Mouse (Mus musculus) ES-E14 (cell line): ENCODE measurements around the gene Ccl6.

Experiments
- CHD2 ChIP-seq: IDR thresholded peaks from 2 replicates; pipeline ENCODE4 v1.6.1; 2014; ENCODE audit warnings: mild to moderate bottlenecking, low read depth, low read length, inconsistent platforms
- MAFK ChIP-seq: IDR thresholded peaks from 2 replicates; pipeline ENCODE4 v1.6.1; 2014; ENCODE audit warnings: mild to moderate bottlenecking, low read depth, low read length, inconsistent platforms; ENCODE audit not compliant: insufficient read depth
- ZC3H11A ChIP-seq: IDR thresholded peaks from 2 replicates; pipeline ENCODE4 v1.6.1; 2012; ENCODE audit warnings: low read depth, mild to moderate bottlenecking, inconsistent platforms, low read length, borderline replicate concordance
- ZNF384 ChIP-seq: IDR thresholded peaks from 2 replicates; pipeline ENCODE4 v1.6.1; 2012; ENCODE audit warnings: low read depth, low read length, inconsistent platforms

DNA sequence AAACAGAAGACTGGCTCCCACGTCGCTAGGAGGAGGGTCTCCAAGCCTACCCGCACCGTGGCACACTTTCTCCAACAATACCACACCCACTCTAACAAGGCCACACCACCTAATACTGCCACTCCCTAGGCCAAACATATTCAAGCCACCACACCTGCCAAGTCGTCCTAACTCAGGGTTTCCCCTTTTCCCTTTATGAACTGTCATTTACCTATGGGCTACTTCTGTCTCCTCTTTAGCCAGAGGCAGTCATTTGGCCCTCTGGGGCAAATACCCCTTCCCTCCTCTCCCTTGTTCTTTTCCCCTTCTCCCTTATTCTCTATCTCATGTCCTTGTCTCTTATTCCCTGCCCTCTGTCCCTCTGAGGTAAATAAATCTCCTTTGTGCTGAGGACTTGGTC, 41.2 kb downstream of the Ccl6 start:
- TF ChIP-seq CHD2 (no peak), ZC3H11A (no peak), ZNF384 (no peak), MAFK (no peak)
